ENCODE assay signal across 8 mouse cellular contexts in genomic region chr7:142533059-142533855, GRCm38 (mm10). TPM values are rescaled to one million over a fixed set of nuclear protein-coding genes. Genes with fewer than 3 reads are reported as not detected.
A peak's percentile ranks its signal among the peaks of the same experiment; 100 is the strongest.
DNase-seq lines count a peak whose midpoint lies in the region; ATAC-seq and TF ChIP-seq lines count a peak whose summit lies in the region.

No protein-coding gene starts in this region.

- H3K4me3 ChIP-seq in bone marrow, adult 2 months (replicated peaks; ENCODE audit: control insufficient read depth, low read depth, low read length) = peak overlapping the region; percentile 83
- peak overlapping the region; percentile 65 for H3K4me3 ChIP-seq in embryonic facial prominence, embryonic 15.5 days (replicated peaks)
- peak overlapping the region; percentile 62 for H3K4me3 ChIP-seq in kidney, embryonic 14.5 days (ENCODE audit: low read length)
- peak overlapping the region; percentile 52 for H3K4me3 ChIP-seq in limb, embryonic 14.5 days (replicated peaks; ENCODE audit: low read length)
- H3K4me3 ChIP-seq in midbrain, embryonic 16.5 days (ENCODE audit: low read depth, low read length) = peak overlapping the region; percentile 85
- H3K4me3 ChIP-seq in spleen, adult 2 months (ENCODE audit: extremely low read depth, insufficient read depth, insufficient read length) = peak overlapping the region; percentile 81

- WGBS in bone marrow, adult 2 months = 1% methylated on average over 43 of the region's 44 CpGs
- under 1% methylated on average over 44 of the region's 44 CpGs for WGBS in embryonic facial prominence, embryonic 15.5 days
- 2% methylated on average over 39 of the region's 44 CpGs for WGBS in kidney, embryonic 14.5 days
- WGBS in limb, embryonic 14.5 days = 1% methylated on average over 42 of the region's 44 CpGs
- under 1% methylated on average over 39 of the region's 44 CpGs for WGBS in midbrain, embryonic 16.5 days
- WGBS in spleen, adult 2 months = under 1% methylated on average over 43 of the region's 44 CpGs

- H3K4me1 ChIP-seq in bone marrow, adult 2 months (ENCODE audit: control insufficient read depth, insufficient read depth, low read length) = peaks cover 3% of the 10 kb centered on the region
- H3K4me1 ChIP-seq in embryonic facial prominence, embryonic 15.5 days = peaks cover 55% of the 10 kb centered on the region
- H3K4me1 ChIP-seq in kidney, embryonic 14.5 days (ENCODE audit: control insufficient read depth, insufficient read depth, low read length) = peaks cover 33% of the 10 kb centered on the region
- H3K4me1 ChIP-seq in limb, embryonic 14.5 days (ENCODE audit: control insufficient read depth, insufficient read depth, low read length) = peaks cover 72% of the 10 kb centered on the region
- peaks cover 12% of the 10 kb centered on the region for H3K4me1 ChIP-seq in midbrain, embryonic 16.5 days (ENCODE audit: control insufficient read depth, insufficient read depth, low read length)
- H3K4me1 ChIP-seq in spleen, adult 2 months (ENCODE audit: control insufficient read depth, insufficient read depth, insufficient read length) = peaks cover 9% of the 10 kb centered on the region; the same call in 1 of the 2 replicates

- DNase-seq in A20 (ENCODE audit: low read depth, low spot score) = peak; percentile 88
- DNase-seq in heart, adult 9 months (ENCODE audit: low spot score in 2 of 2) = peak; percentile 78 to 80
- DNase-seq in limb, embryonic 14.5 days (ENCODE audit: low spot score) = peak; percentile 79
- DNase-seq in spleen, adult 2 months (ENCODE audit: low read depth in 1 of 2, low spot score in 2 of 2) = peak; percentile 68 to 76

- H3K9ac ChIP-seq in embryonic facial prominence, embryonic 15.5 days = peak overlapping the region; percentile 80
- peak overlapping the region; percentile 76 for H3K9ac ChIP-seq in kidney, embryonic 14.5 days (ENCODE audit: low read depth, low read length)
- peak overlapping the region; percentile 72 for H3K9ac ChIP-seq in limb, embryonic 14.5 days (ENCODE audit: low read depth, low read length, severe bottlenecking)
- H3K9ac ChIP-seq in midbrain, embryonic 16.5 days (ENCODE audit: low read depth, low read length) = peak overlapping the region; percentile 78

- peaks cover 7% of the 10 kb centered on the region; the same call in 1 of the 2 replicates for H3K36me3 ChIP-seq in embryonic facial prominence, embryonic 15.5 days
- 0 out of 2 replicates have a peak, but pooled peaks cover 4% of the 10 kb centered on the region for H3K36me3 ChIP-seq in kidney, embryonic 14.5 days (ENCODE audit: control insufficient read depth, insufficient read depth, low read length)
- no peaks in the 10 kb centered on the region for H3K36me3 ChIP-seq in limb, embryonic 14.5 days (ENCODE audit: control insufficient read depth, insufficient read depth, low read length)
- 0 out of 2 replicates have a peak, but pooled peaks cover 2% of the 10 kb centered on the region for H3K36me3 ChIP-seq in midbrain, embryonic 16.5 days (ENCODE audit: control insufficient read depth, insufficient read depth, low read length)
- H3K36me3 ChIP-seq in spleen, adult 2 months (ENCODE audit: control insufficient read depth, insufficient read depth, low read length) = peaks cover 1% of the 10 kb centered on the region; the same call in 1 of the 2 replicates

- TF ChIP-seq CTCF in bone marrow, adult 2 months (IDR thresholded peaks at IDR 0.05; ENCODE audit: control insufficient read depth, insufficient read depth, low read length) = peak; percentile 82
- TF ChIP-seq CTCF in spleen, adult 2 months (IDR thresholded peaks at IDR 0.05; ENCODE audit: extremely low read depth, insufficient read depth, insufficient read length, insufficient replicate concordance) = peak; percentile 92

- H3K27me3 ChIP-seq in embryonic facial prominence, embryonic 15.5 days = no peaks in the 10 kb centered on the region
- H3K27me3 ChIP-seq in kidney, embryonic 14.5 days (ENCODE audit: control insufficient read depth, insufficient read depth, low read length) = no peaks in the 10 kb centered on the region
- no peaks in the 10 kb centered on the region for H3K27me3 ChIP-seq in limb, embryonic 14.5 days (ENCODE audit: control insufficient read depth, insufficient read depth, low read length)
- no peaks in the 10 kb centered on the region for H3K27me3 ChIP-seq in midbrain, embryonic 16.5 days (ENCODE audit: control insufficient read depth, insufficient read depth, low read depth, low read length)
- H3K27me3 ChIP-seq in spleen, adult 2 months (ENCODE audit: control insufficient read depth, insufficient read depth, low read length) = no peaks in the 10 kb centered on the region

- no peaks in the 10 kb centered on the region for H3K9me3 ChIP-seq in embryonic facial prominence, embryonic 15.5 days (replicated peaks)
- no peaks in the 10 kb centered on the region for H3K9me3 ChIP-seq in kidney, embryonic 14.5 days (ENCODE audit: control insufficient read depth, low read length)
- H3K9me3 ChIP-seq in limb, embryonic 14.5 days (ENCODE audit: control insufficient read depth, low read length) = no peaks in the 10 kb centered on the region
- no peaks in the 10 kb centered on the region for H3K9me3 ChIP-seq in midbrain, embryonic 16.5 days (replicated peaks; ENCODE audit: control insufficient read depth, low read length, poor library complexity, severe bottlenecking)

- H3K4me2 ChIP-seq in embryonic facial prominence, embryonic 15.5 days (replicated peaks) = peak overlapping the region; percentile 86
- peak overlapping the region; percentile 73 for H3K4me2 ChIP-seq in kidney, embryonic 14.5 days (replicated peaks; ENCODE audit: low read depth, low read length)
- peak overlapping the region; percentile 84 for H3K4me2 ChIP-seq in limb, embryonic 14.5 days (replicated peaks; ENCODE audit: low read depth, low read length, severe bottlenecking)
- H3K4me2 ChIP-seq in midbrain, embryonic 16.5 days (ENCODE audit: low read length) = peak overlapping the region; percentile 65

- peak; percentile 58; the same call in 1 of the 2 replicates for TF ChIP-seq POLR2A in bone marrow, adult 2 months (IDR thresholded peaks at IDR 0.05; ENCODE audit: borderline replicate concordance, control insufficient read depth, low read depth, low read length)
- 0 out of 2 replicates have a peak, but pooled peaks have one; percentile 53 for TF ChIP-seq POLR2A in limb, embryonic 14.5 days (IDR thresholded peaks at IDR 0.05; ENCODE audit: borderline replicate concordance, extremely low read depth, insufficient read depth, insufficient read length)
- no peak; the same call in 1 of the 2 replicates for TF ChIP-seq POLR2A in spleen, adult 2 months (IDR thresholded peaks at IDR 0.05; ENCODE audit: low read depth, low read length)

- peak overlapping the region; percentile 54 for H3K27ac ChIP-seq in bone marrow, adult 2 months (ENCODE audit: control insufficient read depth, insufficient read depth, low read depth, low read length, poor library complexity)
- H3K27ac ChIP-seq in embryonic facial prominence, embryonic 15.5 days (replicated peaks) = peak overlapping the region; percentile 97
- peak overlapping the region; percentile 94 for H3K27ac ChIP-seq in kidney, embryonic 14.5 days (ENCODE audit: low read depth, low read length)
- peak overlapping the region; percentile 97 for H3K27ac ChIP-seq in limb, embryonic 14.5 days (replicated peaks; ENCODE audit: low read depth, low read length)
- H3K27ac ChIP-seq in midbrain, embryonic 16.5 days (ENCODE audit: low read length) = peak overlapping the region; percentile 82
- peak overlapping the region; percentile 77 for H3K27ac ChIP-seq in spleen, adult 2 months (ENCODE audit: insufficient read depth, low read length)

- peak; percentile 81 for ATAC-seq in embryonic facial prominence, embryonic 15.5 days (ENCODE audit: insufficient number of reproducible peaks, low FRiP score, low TSS enrichment, low read depth)
- peak; percentile 86 for ATAC-seq in kidney, embryonic 14.5 days (ENCODE audit: low FRiP score, low TSS enrichment)
- ATAC-seq in limb, embryonic 14.5 days (ENCODE audit: low FRiP score, low read depth) = peak; percentile 74
- ATAC-seq in midbrain, embryonic 16.5 days = peak; percentile 89

RNA-seq across cellular contexts. Expression of gene Mrpl23, which starts 0.8 kb away (rescaled TPM):
- 0.40 and 0.86 TPM in 2 replicates for polyA plus RNA-seq in bone marrow, adult 2 months (2011; ENCODE audit: insufficient read depth, insufficient read length, low replicate concordance, missing spikeins)
- 28.5 and 32.7 TPM in 2 replicates for polyA plus RNA-seq in embryonic facial prominence, embryonic 15.5 days (2015; fragmentation: Nextera tagmentation; extraction: Ambion mirVana)
- 30.3 and 33.4 TPM in 2 replicates for polyA plus RNA-seq in kidney, embryonic 14.5 days (2014; fragmentation: Nextera tagmentation; extraction: Ambion mirVana)
- polyA plus RNA-seq in limb, embryonic 14.5 days (2012; rRNA removed) = 94.6 and 97.2 TPM in 2 replicates
- polyA plus RNA-seq in limb, embryonic 14.5 days (2014; fragmentation: Nextera tagmentation; extraction: Ambion mirVana) = 30.0 and 40.8 TPM in 2 replicates
- polyA plus RNA-seq in midbrain, embryonic 16.5 days (2015; fragmentation: Nextera tagmentation; extraction: Ambion mirVana) = 15.6 and 18.6 TPM in 2 replicates
- 8.1 and 8.4 TPM in 2 replicates for polyA plus RNA-seq in spleen, adult 2 months (2012; rRNA removed)

RNA-seq across cellular contexts. Expression of gene Tnnt3, which starts 34.6 kb away (rescaled TPM):
- polyA plus RNA-seq in bone marrow, adult 2 months (2011; ENCODE audit: insufficient read depth, insufficient read length, low replicate concordance, missing spikeins) = 42.0 and 73.4 TPM in 2 replicates
- 167 and 228 TPM in 2 replicates for polyA plus RNA-seq in embryonic facial prominence, embryonic 15.5 days (2015; fragmentation: Nextera tagmentation; extraction: Ambion mirVana)
- 3.2 and 3.5 TPM in 2 replicates for polyA plus RNA-seq in kidney, embryonic 14.5 days (2014; fragmentation: Nextera tagmentation; extraction: Ambion mirVana)
- 42.5 and 114 TPM in 2 replicates for polyA plus RNA-seq in limb, embryonic 14.5 days (2012; rRNA removed)
- 101 and 183 TPM in 2 replicates for polyA plus RNA-seq in limb, embryonic 14.5 days (2014; fragmentation: Nextera tagmentation; extraction: Ambion mirVana)
- polyA plus RNA-seq in midbrain, embryonic 16.5 days (2015; fragmentation: Nextera tagmentation; extraction: Ambion mirVana) = 0.91 and 1.6 TPM in 2 replicates
- 1.6 and 1.8 TPM in 2 replicates for polyA plus RNA-seq in spleen, adult 2 months (2012; rRNA removed)

Comparison
In these comparisons a context has a peak if more than half of its experiments do, and no peak if none do; other contexts are left out.
1. Peak in every context shown above with its lines: DNase-seq, ATAC-seq, H3K4me3 ChIP-seq and H3K27ac ChIP-seq.